Mouse (Mus musculus) heart, embryonic 14.5 days (tissue): ENCODE results near the gene Narfl. TPM values are rescaled to one million over a fixed set of nuclear protein-coding genes. Genes with fewer than 3 reads are reported as not detected.

Experiments used
- ATAC-seq: fragments of 200-750 bp; cut with Nextera tagmentation; 2 replicates; pipeline ENCODE4 v1.8.0; 2017; ENCODE audit warnings: low read depth, moderate TSS enrichment; ENCODE audit not compliant: insufficient number of reproducible peaks, insufficient read depth, low FRiP score
- H3K27ac ChIP-seq, 2 experiments: fragments of 200-500 bp in 1 of 2; fragments of 300-500 bp in 1 of 2; sonication (generic) in 1 of 2; replicated peaks in 1 of 2; 2 replicates each; pipeline ENCODE4 v1.5.1; 2012 to 2014; ENCODE audit warnings: low read depth in 2 of 2, low read length in 2 of 2, control low read depth in 1 of 2, mild to moderate bottlenecking in 1 of 2, mixed read lengths in 1 of 2; ENCODE audit not compliant: control insufficient read depth in 1 of 2, insufficient read depth in 1 of 2
- H3K27me3 ChIP-seq: fragments of 300-500 bp; sonication (generic); 2 replicates; pipeline ENCODE4 v1.6.1; 2014; ENCODE audit warnings: mild to moderate bottlenecking, low read length, control low read depth; ENCODE audit not compliant: control insufficient read depth, insufficient read depth
- H3K36me3 ChIP-seq: fragments of 300-500 bp; sonication (generic); 2 replicates; pipeline ENCODE4 v1.6.1; 2014; ENCODE audit warnings: mild to moderate bottlenecking, control low read depth, low read length, mixed read lengths; ENCODE audit not compliant: control insufficient read depth, insufficient read depth
- H3K4me1 ChIP-seq, 2 experiments: fragments of 200-500 bp in 1 of 2; fragments of 300-500 bp in 1 of 2; sonication (generic) in 1 of 2; 2 replicates each; pipeline ENCODE4 v1.6.1; 2012 to 2014; ENCODE audit warnings: low read length in 2 of 2, control low read depth in 1 of 2, mixed read lengths in 1 of 2; ENCODE audit not compliant: control insufficient read depth in 2 of 2, insufficient read depth in 2 of 2
- H3K4me2 ChIP-seq: fragments of 300-500 bp; sonication (generic); 2 replicates; pipeline ENCODE4 v1.6.1; 2014; ENCODE audit warnings: mild to moderate bottlenecking, low read length
- H3K4me3 ChIP-seq, 2 experiments: fragments of 200-500 bp in 1 of 2; fragments of 300-500 bp in 1 of 2; sonication (generic) in 1 of 2; 2 replicates each; pipeline ENCODE4 v1.5.1; 2012 to 2014; ENCODE audit warnings: low read length in 2 of 2, mild to moderate bottlenecking in 2 of 2, control low read depth in 1 of 2, low read depth in 1 of 2, moderate library complexity in 1 of 2; ENCODE audit not compliant: control insufficient read depth in 1 of 2, insufficient read depth in 1 of 2
- H3K9ac ChIP-seq: fragments of 300-500 bp; sonication (generic); 2 replicates; pipeline ENCODE4 v1.6.1; 2014; ENCODE audit warnings: mild to moderate bottlenecking, low read length
- H3K9me3 ChIP-seq: fragments of 300-500 bp; sonication (generic); 2 replicates; pipeline ENCODE4 v1.6.1; 2016; ENCODE audit warnings: low read length, control low read depth; ENCODE audit not compliant: control insufficient read depth
- WGBS: fragments of 180-500 bp; shearing (Covaris S2); extraction: QIAGEN DNeasy Blood & Tissue Kit; methylation state at CpG from one replicate; pipeline ENCODE4 v1.1.7; 2014; 5-methylcytosine and 5-hydroxymethylcytosine counted together
- polyA plus RNA-seq: library from polyadenylated mRNA; unstranded; fragments of >200 nt; fragmentation: Nextera tagmentation; extraction: Ambion mirVana; gene quantifications from 2 replicates; pipeline ENCODE4 v1.2.1, GENCODE M21; 2014

Gene Narfl
- polyA plus RNA-seq, 1 experiment from 2014 or later = 37.2 TPM

GRCm38 (mm10) chr17:25817662-25818061 lies 44.1 kb downstream of the Narfl start:
- no peak for ATAC-seq
- Histone ChIP-seq H3K36me3 (no peaks in the 10 kb centered on the region), H3K27ac (no peak overlapping the region), H3K4me1 (no peaks in the 10 kb centered on the region), H3K9ac (no peak overlapping the region), H3K27me3 (peaks cover 82% of the 10 kb centered on the region), H3K4me2 (no peak overlapping the region), H3K4me3 (no peak overlapping the region), H3K9me3 (no peaks in the 10 kb centered on the region)
- 76% methylated on average over 11 of the region's 11 CpGs for WGBS

GRCm38 (mm10) chr17:25818851-25819780 lies 45.5 kb downstream of the Narfl start:
- H3K27ac ChIP-seq = no peak overlapping the region
- no peaks in the 10 kb centered on the region for H3K36me3 ChIP-seq
- no peaks in the 10 kb centered on the region for H3K9me3 ChIP-seq
- peaks cover 77% of the 10 kb centered on the region for H3K27me3 ChIP-seq
- peaks cover 4 to 5% of the 10 kb centered on the region in 2 experiments for H3K4me1 ChIP-seq
- ATAC-seq = no peak
- no peak overlapping the region for H3K4me2 ChIP-seq
- H3K4me3 ChIP-seq = no peak overlapping the region; a peak in 1 of 4 replicates
- H3K9ac ChIP-seq = no peak overlapping the region
- 6% methylated on average over 46 of the region's 46 CpGs for WGBS

GRCm38 (mm10) chr17:25823452-25823851 lies 49.9 kb downstream of the Narfl start, which contains the start of gene Wdr24:
Gene Wdr24 (plus strand): TSS chr17:25823627.
- H3K9me3 ChIP-seq = no peaks in the 10 kb centered on the region
- peak within 1 kb of the TSS; percentile 60 to 61 for H3K4me3 ChIP-seq
- ATAC-seq = no peak
- under 1% methylated on average over 18 of the region's 18 CpGs for WGBS
- H3K4me1 ChIP-seq = peaks cover 13 to 16% of the 10 kb centered on the region in 2 experiments
- H3K4me2 ChIP-seq = peak within 1 kb of the TSS; percentile 87
- H3K9ac ChIP-seq = peak within 1 kb of the TSS; percentile 83
- peaks cover 42% of the 10 kb centered on the region for H3K27me3 ChIP-seq
- peaks cover 26% of the 10 kb centered on the region for H3K36me3 ChIP-seq
- H3K27ac ChIP-seq = peak within 1 kb of the TSS in 1 of 2 experiments; percentile 53; a peak in 2 of 4 replicates

GRCm38 (mm10) chr17:25824362-25825142 lies 51.0 kb downstream of the Narfl start:
- peaks cover 26% of the 10 kb centered on the region for H3K36me3 ChIP-seq
- peak overlapping the region; percentile 83 for H3K9ac ChIP-seq
- H3K4me3 ChIP-seq = peak overlapping the region; percentile 60 to 61
- no peak for ATAC-seq
- peaks cover 31% of the 10 kb centered on the region for H3K27me3 ChIP-seq
- 70% methylated on average over 17 of the region's 17 CpGs for WGBS
- H3K9me3 ChIP-seq = no peaks in the 10 kb centered on the region
- H3K27ac ChIP-seq = no peak overlapping the region
- peaks cover 17 to 22% of the 10 kb centered on the region in 2 experiments for H3K4me1 ChIP-seq
- peak overlapping the region; percentile 87 for H3K4me2 ChIP-seq

- WGBS = 84% methylated on average over 6 of the region's 6 CpGs
- peaks cover 19 to 26% of the 10 kb centered on the region in 2 experiments for H3K4me1 ChIP-seq
- H3K4me3 ChIP-seq = no peak overlapping the region
- H3K9me3 ChIP-seq = no peaks in the 10 kb centered on the region
- H3K27ac ChIP-seq = no peak overlapping the region
- peaks cover 23% of the 10 kb centered on the region for H3K27me3 ChIP-seq
- H3K4me2 ChIP-seq = no peak overlapping the region
- H3K9ac ChIP-seq = no peak overlapping the region
- H3K36me3 ChIP-seq = peaks cover 33% of the 10 kb centered on the region
- no peak for ATAC-seq
Measured at GRCm38 (mm10) chr17:25825311-25825710, 51.7 kb downstream of the Narfl start.

- Histone ChIP-seq H3K4me3 (no peak overlapping the region), H3K27ac (no peak overlapping the region), H3K9ac (no peak overlapping the region), H3K36me3 (peaks cover 40% of the 10 kb centered on the region), H3K9me3 (no peaks in the 10 kb centered on the region), H3K27me3 (peaks cover 15% of the 10 kb centered on the region), H3K4me2 (no peak overlapping the region), H3K4me1 (peaks cover 19 to 30% of the 10 kb centered on the region in 2 experiments)
- no peak for ATAC-seq
- 92% methylated on average over 27 of the region's 27 CpGs for WGBS
Measured at GRCm38 (mm10) chr17:25825984-25826570, 52.5 kb downstream of the Narfl start.

GRCm38 (mm10) chr17:25827011-25827410 lies 53.4 kb downstream of the Narfl start:
- WGBS = 89% methylated on average over 13 of the region's 13 CpGs
- no peak overlapping the region for H3K27ac ChIP-seq
- ATAC-seq = no peak
- no peak overlapping the region for H3K4me3 ChIP-seq
- peaks cover 7% of the 10 kb centered on the region for H3K27me3 ChIP-seq
- no peaks in the 10 kb centered on the region for H3K9me3 ChIP-seq
- H3K9ac ChIP-seq = no peak overlapping the region
- H3K4me2 ChIP-seq = no peak overlapping the region
- H3K4me1 ChIP-seq = peaks cover 26 to 40% of the 10 kb centered on the region in 2 experiments
- peaks cover 48% of the 10 kb centered on the region for H3K36me3 ChIP-seq
